Mouse (Mus musculus) embryonic stem cell, embryonic (primary cell): Measurements from ENCODE around the gene Polr2a.

Experiments
- CTCF ChIA-PET, 4 experiments: fragments of 300-600 bp in 2 of 4; fragments of 350-600 bp in 2 of 4; sonication (Branson Sonifier 250); formaldehyde crosslinking; loops; one replicate each; lab custom pipeline; 2022; ENCODE audit warnings: inconsistent platforms in 2 of 4; lab: Charles Lee
- POLR2A ChIA-PET, 4 experiments: fragments of 300-600 bp in 2 of 4; fragments of 350-600 bp in 2 of 4; sonication (Branson Sonifier 250); formaldehyde crosslinking; loops; one replicate each; lab custom pipeline; 2022; ENCODE audit warnings: antibody characterized with exemption in 4 of 4, inconsistent platforms in 1 of 4; lab: Charles Lee

The Polr2a gene

GRCm38 (mm10) chr11:69752686-69753085 lies 5.8 kb downstream of the Polr2a start:
- CTCF ChIA-PET: interaction anchor here in 1 of 4 experiments (0.7 to 1.7 kb wide), 5 partner anchors 13 to 47 kb away, joined by 3 to 4 read pairs (median 3); partner anchors contain the start of gene Zbtb4
- POLR2A ChIA-PET: interaction anchor here (0.5 to 10.2 kb wide), 35 partner anchors 8 to 589 kb away, joined by 3 to 107 read pairs (median 4); partner anchors contain the start of genes Eif5a (in 2 of the 4), Nlgn2 (in 2 of the 4), Tmem256 (in 2 of the 4) and Fxr2 (in 1 of the 4)

GRCm38 (mm10) chr11:69751635-69752034 lies 6.8 kb downstream of the Polr2a start:
- POLR2A ChIA-PET: interaction anchor here (0.5 to 10.2 kb wide), 19 partner anchors 8 to 293 kb away, joined by 3 to 107 read pairs (median 6); partner anchors contain the start of genes 2810408A11Rik (in 1 of the 4), Dvl2 (in 1 of the 4), Neurl4 (in 1 of the 4) and Senp3 (in 1 of the 4)

GRCm38 (mm10) chr11:69731408-69731807 lies 27.0 kb downstream of the Polr2a start:
- ChIA-PET POLR2A (interaction anchor here (0.5 to 9.6 kb wide), 22 partner anchors 8 to 290 kb away, joined by 3 to 107 read pairs (median 4); partner anchors contain the start of genes Acap1 (in 1 of the 4), Eif5a (in 1 of the 4), Polr2a (in 1 of the 4) and Tmem95 (in 1 of the 4)), CTCF (interaction anchor here (0.5 to 3.2 kb wide), 48 partner anchors 8 to 587 kb away, joined by 3 to 37 read pairs (median 4); partner anchors contain the start of genes Polr2a (in 2 of the 4), Sox15 (in 2 of the 4), Tmem256 (in 2 of the 4) and Tmem95 (in 2 of the 4))

More at GRCm38 (mm10) chr11:69751635-69752034, 6.8 kb downstream of the Polr2a start:
- CTCF ChIA-PET: interaction anchor here (0.6 to 1.7 kb wide), 7 partner anchors 12 to 103 kb away, joined by 3 to 11 read pairs (median 4); no protein-coding TSS in a partner anchor

- CTCF ChIA-PET: interaction anchor here (0.6 to 3.2 kb wide), 22 partner anchors 9 to 940 kb away, joined by 3 to 37 read pairs (median 5); partner anchors contain the start of genes Fxr2 (in 2 of the 4), Sox15 (in 2 of the 4), Tmem95 (in 2 of the 4) and Nlgn2 (in 1 of the 4)
- POLR2A ChIA-PET: interaction anchor here in 3 of 4 experiments (0.7 to 9.6 kb wide), 21 partner anchors 9 to 256 kb away, joined by 3 to 107 read pairs (median 4); partner anchors contain the start of genes 2810408A11Rik (in 1 of the 3), Ctdnep1 (in 1 of the 3), Fxr2 (in 1 of the 3) and Neurl4 (in 1 of the 3)
These were observed 29.4 kb downstream of the Polr2a start for GRCm38 (mm10) chr11:69729063-69729462.

- CTCF ChIA-PET: interaction anchor here (0.5 to 2.1 kb wide), 19 partner anchors 9 to 348 kb away, joined by 3 to 11 read pairs (median 4); partner anchors contain the start of genes Eif5a (in 1 of the 4), Fxr2 (in 1 of the 4), Sox15 (in 1 of the 4) and Trp53 (in 1 of the 4)
- POLR2A ChIA-PET: interaction anchor here (0.6 to 2.2 kb wide), 33 partner anchors 8 to 268 kb away, joined by 3 to 9 read pairs (median 4); partner anchors contain the start of genes Cd68 (in 3 of the 4), Mpdu1 (in 1 of the 4), Nlgn2 (in 1 of the 4) and Polr2a (in 1 of the 4)
These were observed 32.5 kb downstream of the Polr2a start for GRCm38 (mm10) chr11:69725951-69726350.

GRCm38 (mm10) chr11:69723074-69723473 lies 35.4 kb downstream of the Polr2a start:
- CTCF ChIA-PET: interaction anchor here (0.5 to 1.3 kb wide), 13 partner anchors 9 to 269 kb away, joined by 3 to 7 read pairs (median 3); partner anchors contain the start of genes Fxr2 (in 2 of the 4) and Kctd11 (in 1 of the 4)
- POLR2A ChIA-PET: interaction anchor here in 3 of 4 experiments (0.5 to 2.2 kb wide), 39 partner anchors 8 to 309 kb away, joined by 3 to 16 read pairs (median 3); partner anchors contain the start of genes Senp3 (in 2 of the 3), Sox15 (in 2 of the 3), Trp53 (in 2 of the 3) and Wrap53 (in 2 of the 3)

GRCm38 (mm10) chr11:69720852-69721251 lies 37.6 kb downstream of the Polr2a start:
- CTCF ChIA-PET: no interaction called here
- POLR2A ChIA-PET: interaction anchor here in 3 of 4 experiments (0.7 to 24.5 kb wide), 8 partner anchors 16 to 156 kb away, joined by 3 to 672 read pairs (median 17); partner anchors contain the start of genes Cd68 (in 1 of the 3), Eif4a1 (in 1 of the 3), Fxr2 (in 1 of the 3) and Mpdu1 (in 1 of the 3)

- ChIA-PET POLR2A (interaction anchor here (0.6 to 24.5 kb wide), 57 partner anchors 9 to 976 kb away, joined by 3 to 672 read pairs (median 4); partner anchors contain the start of genes Cd68 (in 3 of the 4), Senp3 (in 3 of the 4), Sox15 (in 3 of the 4) and Mpdu1 (in 2 of the 4)), CTCF (interaction anchor here (0.5 to 12.7 kb wide), 66 partner anchors 8 to 515 kb away, joined by 3 to 155 read pairs (median 5); partner anchors contain the start of genes Sox15 (in 4 of the 4), Fxr2 (in 3 of the 4), Senp3 (in 3 of the 4) and Mpdu1 (in 2 of the 4))
These were observed 39.0 kb downstream of the Polr2a start for GRCm38 (mm10) chr11:69719423-69719822.

GRCm38 (mm10) chr11:69718661-69719060 lies 39.8 kb downstream of the Polr2a start:
- ChIA-PET POLR2A (interaction anchor here (0.6 to 24.5 kb wide), 46 partner anchors 8 to 247 kb away, joined by 3 to 672 read pairs (median 4); partner anchors contain the start of genes Sox15 (in 3 of the 4), Cd68 (in 2 of the 4), Fxr2 (in 2 of the 4) and Mpdu1 (in 2 of the 4)), CTCF (interaction anchor here (0.6 to 12.7 kb wide), 40 partner anchors 10 to 640 kb away, joined by 3 to 155 read pairs (median 5); partner anchors contain the start of genes Sox15 (in 4 of the 4), Fxr2 (in 3 of the 4), Senp3 (in 3 of the 4) and Mpdu1 (in 2 of the 4))

GRCm38 (mm10) chr11:69716953-69717352 lies 41.5 kb downstream of the Polr2a start:
- ChIA-PET CTCF (interaction anchor here (0.5 to 12.7 kb wide), 34 partner anchors 10 to 448 kb away, joined by 3 to 155 read pairs (median 4); partner anchors contain the start of genes Sox15 (in 3 of the 4), Fxr2 (in 2 of the 4), Senp3 (in 2 of the 4) and Tnfsf13 (in 2 of the 4)), POLR2A (interaction anchor here (0.6 to 24.5 kb wide), 55 partner anchors 9 to 263 kb away, joined by 3 to 672 read pairs (median 5); partner anchors contain the start of genes Senp3 (in 4 of the 4), Sox15 (in 3 of the 4), Tnfsf13 (in 3 of the 4) and Trp53 (in 3 of the 4))

GRCm38 (mm10) chr11:69715929-69716328 lies 42.5 kb downstream of the Polr2a start:
- POLR2A ChIA-PET: interaction anchor here (0.5 to 24.5 kb wide), 74 partner anchors 7 to 594 kb away, joined by 3 to 672 read pairs (median 8); partner anchors contain the start of genes Cd68 (in 4 of the 4), Senp3 (in 4 of the 4), Sox15 (in 4 of the 4) and Tnfsf13 (in 3 of the 4)
- CTCF ChIA-PET: interaction anchor here (0.6 to 12.7 kb wide), 38 partner anchors 9 to 447 kb away, joined by 3 to 155 read pairs (median 4); partner anchors contain the start of genes Senp3 (in 3 of the 4), Fxr2 (in 2 of the 4), Sox15 (in 2 of the 4) and Tnfsf13 (in 2 of the 4)

GRCm38 (mm10) chr11:69715482-69715881 lies 43.0 kb downstream of the Polr2a start:
- ChIA-PET CTCF (interaction anchor here (0.5 to 12.7 kb wide), 45 partner anchors 9 to 446 kb away, joined by 3 to 155 read pairs (median 4); partner anchors contain the start of genes Fxr2 (in 3 of the 4), Senp3 (in 3 of the 4), Tnfsf13 (in 3 of the 4) and Sox15 (in 2 of the 4)), POLR2A (interaction anchor here (0.5 to 24.5 kb wide), 88 partner anchors 8 to 642 kb away, joined by 3 to 672 read pairs (median 7); partner anchors contain the start of genes Cd68 (in 4 of the 4), Senp3 (in 4 of the 4), Sox15 (in 4 of the 4) and Tnfsf12 (in 3 of the 4))

- POLR2A ChIA-PET: interaction anchor here (0.5 to 24.5 kb wide), 101 partner anchors 8 to 642 kb away, joined by 3 to 672 read pairs (median 6); partner anchors contain the start of genes Cd68 (in 4 of the 4), Eif4a1 (in 4 of the 4), Senp3 (in 4 of the 4) and Sox15 (in 4 of the 4)
- CTCF ChIA-PET: interaction anchor here (0.5 to 12.7 kb wide), 34 partner anchors 9 to 206 kb away, joined by 3 to 155 read pairs (median 4); partner anchors contain the start of genes Senp3 (in 3 of the 4), Sox15 (in 3 of the 4), Tnfsf13 (in 3 of the 4) and Fxr2 (in 2 of the 4)
These were observed 43.7 kb downstream of the Polr2a start for GRCm38 (mm10) chr11:69714636-69715329.

- POLR2A ChIA-PET: interaction anchor here (0.6 to 24.5 kb wide), 78 partner anchors 7 to 389 kb away, joined by 3 to 672 read pairs (median 5); partner anchors contain the start of genes Senp3 (in 4 of the 4), Cd68 (in 3 of the 4), Sox15 (in 3 of the 4) and Tnfsf13 (in 3 of the 4)
These were observed 45.3 kb downstream of the Polr2a start for GRCm38 (mm10) chr11:69712954-69713672.

More at GRCm38 (mm10) chr11:69712954-69713672, 45.3 kb downstream of the Polr2a start:
- CTCF ChIA-PET: interaction anchor here (0.6 to 12.7 kb wide), 18 partner anchors 10 to 166 kb away, joined by 3 to 155 read pairs (median 5); partner anchors contain the start of genes Senp3 (in 2 of the 4), Sox15 (in 2 of the 4), Cd68 (in 1 of the 4) and Fxr2 (in 1 of the 4)
